8 mouse cellular contexts compared by ENCODE assay signal in the genomic region with DNA sequence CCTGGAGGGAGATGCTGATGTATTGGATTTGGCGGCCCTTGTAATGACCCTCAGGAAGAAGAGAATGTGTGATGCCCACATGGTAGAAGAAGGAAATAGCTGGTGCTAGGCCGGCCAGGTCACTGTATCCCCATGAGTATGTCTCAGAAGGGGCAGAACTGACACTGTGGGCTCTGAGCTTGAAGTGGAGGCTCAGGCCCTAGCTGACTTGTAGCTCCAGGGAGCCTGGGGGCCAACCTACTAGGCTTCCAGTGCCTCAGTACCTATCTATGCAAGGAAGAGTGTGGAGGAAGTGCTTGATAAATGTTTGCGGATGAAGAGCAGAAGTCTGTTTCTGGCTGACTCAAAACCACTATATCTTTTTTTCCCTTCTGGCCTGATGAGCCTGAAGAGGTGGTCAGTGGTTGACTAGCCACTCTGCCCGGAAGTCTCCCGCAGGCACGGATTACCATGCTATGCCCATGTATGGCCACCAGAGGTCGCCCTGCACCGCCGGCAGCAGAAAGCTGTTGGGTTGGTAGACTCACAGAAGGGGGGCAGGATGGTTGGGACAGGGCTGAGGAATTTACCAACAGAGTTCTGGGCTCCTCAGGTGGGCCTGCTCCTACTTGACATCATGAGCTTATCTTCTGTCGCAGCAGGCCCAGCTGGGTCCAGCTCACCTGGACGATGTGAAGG. TPM values are rescaled to one million over a fixed set of nuclear protein-coding genes. Genes with fewer than 3 reads are reported as not detected.
DNase-seq lines count a peak whose midpoint lies in the region; TF ChIP-seq lines count a peak whose summit lies in the region.

No protein-coding gene starts in this region.

- no peak overlapping the region for H3K4me3 ChIP-seq in embryonic fibroblast, embryonic 13.5 days (ENCODE audit: insufficient read depth, low read length)

- peak; percentile 65 to 73 for DNase-seq in CD8-positive naive resting alpha-beta T cell, adult 2 months (ENCODE audit: low read depth in 2 of 2, low spot score in 2 of 2)
- peak; percentile 77 to 81 for DNase-seq in adrenal gland, postnatal 36 days
- peak; percentile 89 for DNase-seq in heart, postnatal 4 days
- DNase-seq in layer of hippocampus, adult 9-10 months (ENCODE audit: low spot score) = peak; percentile 55
- DNase-seq in lung, postnatal 4 days = peak; percentile 83 to 88
- DNase-seq in retina, embryonic 14.5 days (ENCODE audit: low spot score) = peak; percentile 84
- peak; percentile 57 for DNase-seq in urinary bladder, adult 2 months (ENCODE audit: low spot score)

- no peaks in the 10 kb centered on the region for H3K4me1 ChIP-seq in embryonic fibroblast, embryonic 13.5 days (ENCODE audit: control insufficient read depth, insufficient read depth, low read length)

- H3K27ac ChIP-seq in embryonic fibroblast, embryonic 13.5 days (ENCODE audit: insufficient read depth, low read length) = no peak overlapping the region

- no peak for TF ChIP-seq POLR2A in embryonic fibroblast, embryonic 13.5 days (IDR thresholded peaks at IDR 0.05; ENCODE audit: low read depth, low read length)

- peak; percentile 92 for TF ChIP-seq CTCF in embryonic fibroblast, embryonic 13.5 days (IDR thresholded peaks at IDR 0.05; ENCODE audit: borderline replicate concordance, insufficient read depth, low read length)

RNA-seq across cellular contexts. Expression of gene Sun2, which starts 10.5 kb away (rescaled TPM):
- total RNA-seq in adrenal gland, postnatal 36 days (2021) = 10 to 100 TPM; 58.1 to 61.0 TPM
- 42.8 and 43.3 TPM in 2 replicates for polyA plus RNA-seq in embryonic fibroblast, embryonic 13.5 days (2011; ENCODE audit: insufficient read length, low read depth, missing spikeins)
- 10 to 100 TPM; 54.7 to 62.3 TPM for total RNA-seq in heart, postnatal 4 days (2021)
- polyA plus RNA-seq in urinary bladder, adult 2 months (2012; rRNA removed) = 57.9 and 83.3 TPM in 2 replicates

RNA-seq across cellular contexts. Expression of gene Dnal4, which starts 24.8 kb away (rescaled TPM):
- 10 to 100 TPM; 19.5 to 22.9 TPM for total RNA-seq in adrenal gland, postnatal 36 days (2021)
- polyA plus RNA-seq in embryonic fibroblast, embryonic 13.5 days (2011; ENCODE audit: insufficient read length, low read depth, missing spikeins) = 20.9 and 25.2 TPM in 2 replicates
- total RNA-seq in heart, postnatal 4 days (2021) = 10 to 100 TPM; 22.3 to 25.1 TPM
- 40.5 and 45.8 TPM in 2 replicates for polyA plus RNA-seq in urinary bladder, adult 2 months (2012; rRNA removed)

RNA-seq across cellular contexts. Expression of gene Nptxr, which starts 51.7 kb away (rescaled TPM):
- total RNA-seq in adrenal gland, postnatal 36 days (2021) = 1 to 10 TPM; 6.0 to 6.7 TPM
- polyA plus RNA-seq in embryonic fibroblast, embryonic 13.5 days (2011; ENCODE audit: insufficient read length, low read depth, missing spikeins) = 7.5 and 9.7 TPM in 2 replicates
- total RNA-seq in heart, postnatal 4 days (2021) = 1 to 10 TPM; 5.8 to 6.0 TPM
- 1.9 and 4.4 TPM in 2 replicates for polyA plus RNA-seq in urinary bladder, adult 2 months (2012; rRNA removed)
